Mouse (Mus musculus): ENCODE data around the gene Pcca.

DNA sequence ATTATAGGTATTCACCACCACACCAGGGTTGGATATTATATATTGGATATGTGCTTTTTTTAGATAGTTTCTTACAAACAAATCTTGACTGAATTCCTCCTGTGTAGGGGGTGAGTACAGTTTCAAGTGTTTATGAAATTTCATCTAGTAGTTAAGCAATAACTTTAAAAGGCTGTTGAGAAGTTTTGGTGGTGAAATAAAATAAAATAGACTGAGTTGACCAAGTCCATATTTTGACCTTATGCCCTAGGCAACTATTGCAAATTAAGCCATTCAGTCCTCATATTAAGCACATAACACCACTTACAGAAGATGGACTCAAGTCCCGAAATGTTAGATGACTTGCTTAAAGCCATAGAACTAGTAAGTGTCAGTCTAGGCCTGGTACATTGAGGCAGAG, 1.9 kb downstream of the Pcca start:
- TF ChIP-seq POLR2A (IDR thresholded peaks at IDR 0.05; ENCODE audit: insufficient read length, low read depth) = no peak
- TF ChIP-seq USF1 (IDR thresholded peaks at IDR 0.05; ENCODE audit: low read depth) = no peak
- no peak for TF ChIP-seq POLR2AphosphoS2 (IDR thresholded peaks at IDR 0.05; ENCODE audit: insufficient read length, low read depth)
- TF ChIP-seq TCF12 (IDR thresholded peaks at IDR 0.05; ENCODE audit: insufficient read depth, poor library complexity, severe bottlenecking) = no peak
- TF ChIP-seq MAX (IDR thresholded peaks at IDR 0.05; ENCODE audit: low read depth) = no peak
- TF ChIP-seq SRF (IDR thresholded peaks at IDR 0.05; ENCODE audit: control insufficient read depth, insufficient read length, low read depth) = no peak
- no peak for TF ChIP-seq CEBPB (IDR thresholded peaks at IDR 0.05; ENCODE audit: insufficient read depth, poor library complexity, severe bottlenecking)

All from myocyte (in vitro differentiated cells).